Mouse (Mus musculus) left cerebral cortex, adult 8-10 months (tissue): ENCODE measurements at regions not wholly inside any gene's neighbourhood (a gene's known extent, or its start where the extent isn't known, plus 50 kb on each side); places are given as distances from the start of the nearest gene placed in this dataset.

Experiments used
- DNase-seq, 2 experiments: peaks; one replicate each; pipeline ENCODE4 v3.0.0; 2022; ENCODE audit warnings: low spot score in 2 of 2

DNA sequence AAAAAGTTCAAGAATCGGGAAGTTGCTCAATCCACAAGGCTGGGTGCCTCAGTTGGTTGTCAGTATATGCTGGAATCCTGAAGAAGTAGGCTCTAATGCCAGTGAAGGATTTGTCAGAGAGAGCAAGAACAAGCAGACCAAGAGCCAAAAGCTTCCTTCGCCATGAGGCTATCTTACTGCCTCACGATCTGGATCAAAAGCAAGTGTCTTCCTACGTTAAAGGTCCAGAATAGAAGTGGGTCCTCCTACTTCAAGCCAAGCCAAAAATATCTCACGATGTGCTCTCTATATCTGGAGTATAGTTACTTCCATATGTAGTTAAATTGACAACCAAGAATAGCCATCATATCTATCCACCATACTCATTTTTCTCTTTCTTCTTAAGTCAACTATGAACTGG is 102.5 kb upstream of the 4930578C19Rik start:
- peak in 1 of 2 experiments; percentile 52 for DNase-seq

DNA sequence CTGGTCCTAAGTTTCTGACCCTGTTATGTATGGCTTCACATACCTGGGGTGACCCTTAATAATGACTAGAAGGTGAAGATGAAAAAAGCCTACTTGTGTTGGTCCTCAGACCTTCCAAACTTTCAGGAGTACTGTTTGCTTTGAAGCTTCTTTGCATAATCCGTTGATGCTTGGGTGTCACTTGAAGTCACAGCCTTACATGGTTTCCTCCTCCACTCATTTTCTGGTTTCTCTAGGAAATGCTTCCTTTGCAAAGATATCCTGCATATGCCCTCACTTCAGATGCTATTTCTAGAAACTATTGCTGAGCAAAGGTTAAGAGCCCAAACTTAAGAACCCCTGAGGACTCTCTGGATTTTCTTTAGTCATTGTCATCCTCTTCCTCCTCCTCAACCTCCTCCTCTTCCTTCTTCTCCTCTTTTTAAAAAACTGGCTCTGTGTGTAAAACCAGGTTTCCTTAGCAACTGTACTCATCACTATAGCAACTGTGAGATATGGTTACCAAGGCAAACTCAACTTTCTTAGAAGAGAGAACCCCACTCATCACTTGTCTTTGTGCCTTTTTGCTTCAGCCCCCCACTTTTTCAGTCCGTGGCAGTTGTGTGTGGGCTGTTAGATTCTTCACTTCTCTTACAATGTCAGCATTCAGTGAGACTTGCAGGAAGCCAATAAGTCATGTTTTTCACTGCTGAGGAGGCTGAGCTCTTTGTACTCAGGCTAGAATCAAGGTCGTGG is 59.2 kb upstream of the 4930578C19Rik start:
- peak in 1 of 2 experiments; percentile 72 for DNase-seq
